Comparison of ENCODE assay signal across 22 mouse cellular contexts in the genomic region with DNA sequence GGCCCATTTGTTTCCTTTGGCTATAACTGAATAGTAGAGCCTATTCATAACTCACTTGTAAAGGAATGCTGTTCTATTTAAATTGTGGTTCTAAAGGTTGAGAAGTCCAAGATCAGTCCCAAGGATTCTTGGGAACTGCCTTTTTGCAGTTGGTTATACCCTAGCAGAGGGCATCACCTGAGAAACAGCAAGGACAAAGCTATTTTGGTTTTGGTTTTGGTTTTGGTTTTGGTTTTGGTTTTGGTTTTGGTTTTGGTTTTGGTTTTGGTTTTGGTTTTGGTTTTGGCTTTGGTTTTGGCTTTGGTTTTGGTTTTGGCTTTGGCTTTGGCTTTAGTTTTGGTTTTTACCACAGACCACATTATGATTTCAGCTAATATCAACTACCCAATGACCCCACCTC.
"Had no signal": no experiment of that assay in that cellular context is flagged by ENCODE, and none has a peak within 500 bp of the region (broad histone marks: within the 10 kb centered on the region; RNA-seq: fewer than 3 reads in every experiment).

No protein-coding gene starts in this region.

- H3K9ac ChIP-seq: liver, embryonic 13.5 days; liver, embryonic 15.5 days; liver, postnatal 0 days; lung, embryonic 15.5 days; neural tube, embryonic 13.5 days; neural tube, embryonic 15.5 days had no signal

- ATAC-seq: liver, postnatal 0 days; lung, postnatal 0 days had no signal

- H3K9me3 ChIP-seq: liver, embryonic 13.5 days; liver, embryonic 15.5 days; lung, embryonic 15.5 days; megakaryocyte, embryonic 14.5 days; neural tube, embryonic 13.5 days; neural tube, embryonic 15.5 days had no signal

- DNase-seq: liver, embryonic 13.5 days; liver, postnatal 0 days; lung, adult 2 months; lung, postnatal 14 days; lung, postnatal 36 days; midbrain, embryonic 14.5 days; retina, postnatal 1 day; right cerebral cortex, adult 18-20 months; right cerebral cortex, postnatal 25 days; right cerebral cortex, postnatal 4 days; spleen, adult 18-20 months; thymus, adult 18-20 months; thymus, postnatal 14 days; thymus, postnatal 36 days had no signal

- H3K4me2 ChIP-seq: liver, embryonic 13.5 days; liver, embryonic 15.5 days; lung, embryonic 15.5 days; midbrain, embryonic 11.5 days; neural tube, embryonic 13.5 days; neural tube, embryonic 15.5 days had no signal

- H3K4me3 ChIP-seq: liver, embryonic 13.5 days; liver, embryonic 15.5 days; lung, embryonic 15.5 days; megakaryocyte, embryonic 14.5 days; neural tube, embryonic 13.5 days; neural tube, embryonic 15.5 days had no signal

- H3K4me1 ChIP-seq: liver, embryonic 13.5 days; liver, embryonic 15.5 days; lung, embryonic 15.5 days; megakaryocyte, embryonic 14.5 days; neural tube, embryonic 13.5 days; neural tube, embryonic 15.5 days had no signal

- H3K27ac ChIP-seq: liver, embryonic 13.5 days; liver, embryonic 15.5 days; lung, embryonic 15.5 days; macrophage; neural tube, embryonic 13.5 days; neural tube, embryonic 15.5 days had no signal

- H3K27me3 ChIP-seq: liver, embryonic 13.5 days; liver, embryonic 15.5 days; lung, embryonic 15.5 days; megakaryocyte, embryonic 14.5 days; neural tube, embryonic 13.5 days; neural tube, embryonic 15.5 days had no signal

- H3K36me3 ChIP-seq: liver, embryonic 13.5 days; liver, embryonic 15.5 days; lung, embryonic 15.5 days; neural tube, embryonic 13.5 days; neural tube, embryonic 15.5 days had no signal
